Mouse (Mus musculus): ENCODE results near the gene Cdsn.

- no peak for TF ChIP-seq CTCF (IDR thresholded peaks at IDR 0.05; ENCODE audit: low read depth, low read length)
- TF ChIP-seq POLR2A (IDR thresholded peaks at IDR 0.05; ENCODE audit: extremely low read depth, insufficient read depth, low read length) = no peak
Measured at GRCm38 (mm10) chr17:35505776-35506175, 46.2 kb upstream of the Cdsn start, which contains the start of gene Pou5f1.

All from liver, adult 2 months (tissue).